Mouse (Mus musculus) large intestine, adult 2 months (tissue): ENCODE measurements around the gene Gcnt4. TPM values are rescaled to one million over a fixed set of nuclear protein-coding genes. Genes with fewer than 3 reads are reported as not detected.

Source experiments
- DNase-seq: peaks from one replicate; pipeline ENCODE4 v3.0.0-alpha.2; 2012; ENCODE audit warnings: low read depth, low spot score
- WGBS: fragments of 180-500 bp; shearing (Covaris S2); methylation state at CpG from one replicate; pipeline ENCODE4 v1.1.7; 2018; 5-methylcytosine and 5-hydroxymethylcytosine counted together
- polyA plus RNA-seq: library from polyadenylated mRNA; depleted of rRNA; stranded (reverse); fragments of >200 nt; gene quantifications from 2 replicates; pipeline ENCODE4 v1.2.3, GENCODE M21; 2012; rRNA removed

Gcnt4 gene
- polyA plus RNA-seq, 1 experiment, result 10.7 TPM

DNA sequence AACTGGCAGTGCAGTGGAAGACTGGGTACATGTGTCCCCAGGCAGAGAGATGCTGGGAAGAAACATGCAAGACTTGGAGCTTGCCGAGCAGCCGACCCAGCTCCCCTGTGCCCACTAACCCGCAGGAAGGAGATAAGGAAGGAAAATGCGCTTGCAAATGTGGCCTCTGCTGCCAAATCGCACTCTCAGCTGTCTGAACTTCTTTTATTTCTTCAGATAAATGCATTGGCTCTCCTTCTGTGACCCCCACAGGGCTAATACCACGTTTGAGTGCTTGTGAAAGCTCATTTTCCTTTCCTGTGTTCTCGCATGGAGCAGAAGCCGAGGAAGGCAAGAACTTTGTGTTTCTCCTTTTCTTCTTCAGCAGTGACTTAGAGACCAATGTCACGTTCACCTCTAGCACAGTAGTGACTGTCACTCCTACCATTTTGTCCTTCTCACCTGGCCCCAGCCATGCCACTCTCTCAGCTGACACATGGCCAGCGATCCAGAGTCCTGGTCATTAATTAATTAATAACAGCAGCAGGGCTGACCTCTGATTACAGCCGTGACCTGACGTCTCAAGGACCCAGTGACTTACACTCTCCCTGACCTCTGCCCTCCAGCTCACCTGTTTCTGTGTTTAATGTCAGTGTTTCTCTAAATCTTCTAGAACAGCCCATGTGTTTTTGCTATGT is 61.2 kb downstream of the Gcnt4 start:
- WGBS, result 74% methylated on average over 12 of the region's 12 CpGs
- DNase-seq, result no peak

DNA sequence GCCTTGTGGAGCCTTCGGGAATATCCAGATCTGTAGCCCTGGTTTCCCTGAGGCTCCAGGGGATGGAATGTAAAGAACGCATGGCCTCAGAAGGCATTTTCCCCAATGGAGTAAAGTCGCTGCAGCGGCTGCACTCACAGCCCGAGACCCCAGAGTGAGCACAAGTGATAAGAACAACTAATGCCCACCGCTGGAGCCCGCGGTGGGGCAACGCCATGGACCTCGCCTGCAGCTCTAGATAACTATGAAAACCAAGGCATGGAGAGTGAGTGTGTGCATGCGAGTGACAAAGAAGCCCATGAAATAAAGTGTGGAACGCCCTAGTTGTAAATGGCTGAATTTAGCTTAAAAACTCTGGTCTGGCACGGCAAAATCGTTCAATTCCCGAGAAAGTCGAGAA is 64.6 kb downstream of the Gcnt4 start:
- WGBS, result 96% methylated on average over 16 of the region's 16 CpGs
- no peak for DNase-seq

- WGBS, result 63% methylated on average over 3 of the region's 3 CpGs
- DNase-seq, result no peak
These were observed 65.6 kb downstream of the Gcnt4 start for GRCm38 (mm10) chr13:96990045-96990444.

DNA sequence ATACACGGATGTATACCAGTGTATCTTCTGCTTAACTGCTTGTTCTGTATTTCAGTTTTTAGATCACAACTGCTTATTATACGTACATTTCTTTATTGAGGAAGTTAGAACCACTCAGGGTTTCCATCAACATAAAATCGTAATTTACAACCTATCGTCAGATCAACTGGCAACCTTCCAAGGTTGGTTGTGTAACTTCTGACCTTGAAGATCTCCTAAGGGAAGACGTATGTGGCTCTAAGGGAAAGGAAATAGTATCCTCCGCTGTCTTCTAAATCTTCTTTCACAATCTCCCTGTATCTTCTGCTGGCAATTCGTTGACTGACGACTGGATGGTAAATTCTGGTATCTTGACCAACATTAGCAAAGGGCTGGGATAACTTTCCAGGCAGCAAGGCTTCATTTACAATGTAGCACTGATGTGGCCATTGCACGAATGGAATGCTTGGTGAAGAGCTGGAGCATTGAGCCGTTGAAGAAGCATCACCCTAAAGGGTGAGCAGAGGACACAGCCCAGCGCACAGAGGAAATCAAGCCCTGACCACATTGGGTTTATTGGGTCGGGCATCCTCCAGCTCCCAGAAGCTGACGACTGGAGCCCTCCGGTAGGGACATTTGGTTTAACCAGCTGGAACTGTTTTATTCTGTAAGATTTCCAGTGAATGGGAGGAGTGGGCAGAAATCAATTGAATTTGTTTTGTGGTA is 66.2 kb downstream of the Gcnt4 start:
- peak; percentile 85 for DNase-seq

DNA sequence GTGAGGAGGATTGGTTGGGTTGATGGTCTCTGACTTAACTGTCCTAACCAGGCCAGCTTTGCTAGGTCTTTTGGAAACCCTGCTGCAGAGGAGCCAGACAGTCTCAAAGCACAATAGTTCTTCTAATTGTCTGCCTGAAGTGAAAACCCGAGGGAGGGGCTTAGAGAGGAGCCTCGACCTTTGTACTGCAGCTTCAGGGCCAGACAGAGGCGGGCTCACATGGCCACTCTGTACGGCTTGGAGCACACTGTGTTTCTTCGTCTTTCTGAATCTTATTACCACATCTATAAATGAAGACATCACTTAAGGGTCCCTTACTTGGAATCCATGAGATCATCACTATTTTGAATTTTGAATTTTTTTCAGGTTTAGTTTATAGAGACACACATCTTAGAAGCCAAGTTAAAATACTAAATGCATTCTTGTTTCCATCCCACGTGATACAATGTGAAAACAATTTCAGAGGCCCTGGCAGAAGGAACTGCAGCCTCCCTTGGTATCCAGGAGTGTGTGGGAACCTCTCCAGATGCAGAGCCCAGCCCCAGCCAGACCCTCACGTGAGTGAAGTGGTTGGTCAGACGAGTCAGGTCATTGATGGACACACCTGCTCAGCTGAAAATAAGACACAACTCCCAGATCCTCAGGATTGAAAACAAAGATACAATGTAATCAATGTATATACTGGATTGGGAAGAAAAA is 69.0 kb downstream of the Gcnt4 start:
- no peak for DNase-seq
- WGBS, result 17% methylated on average over 8 of the region's 8 CpGs

More for the DNA sequence above, 66.2 kb downstream of the Gcnt4 start:
- WGBS, result 38% methylated on average over 14 of the region's 14 CpGs

DNA sequence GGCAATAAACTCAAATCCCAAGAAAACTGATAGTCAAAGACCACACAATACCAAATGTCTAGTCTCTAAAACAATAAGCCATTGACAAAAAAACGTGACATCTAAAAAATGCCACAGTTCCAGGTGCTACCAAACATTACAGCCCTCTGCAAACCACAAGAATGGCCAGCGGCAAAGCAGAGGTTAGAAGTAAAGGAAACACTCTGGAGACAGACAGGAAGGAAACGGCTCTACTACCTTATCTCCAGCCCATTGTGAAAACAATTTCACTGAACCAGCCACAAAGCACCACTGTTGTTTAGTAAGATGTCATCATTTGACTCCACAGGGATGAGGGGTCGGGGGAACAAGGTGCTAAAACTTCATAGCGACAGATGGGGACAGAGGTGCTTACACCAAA is 70.8 kb downstream of the Gcnt4 start:
- no peak for DNase-seq
- WGBS, result 58% methylated on average over 5 of the region's 5 CpGs

DNA sequence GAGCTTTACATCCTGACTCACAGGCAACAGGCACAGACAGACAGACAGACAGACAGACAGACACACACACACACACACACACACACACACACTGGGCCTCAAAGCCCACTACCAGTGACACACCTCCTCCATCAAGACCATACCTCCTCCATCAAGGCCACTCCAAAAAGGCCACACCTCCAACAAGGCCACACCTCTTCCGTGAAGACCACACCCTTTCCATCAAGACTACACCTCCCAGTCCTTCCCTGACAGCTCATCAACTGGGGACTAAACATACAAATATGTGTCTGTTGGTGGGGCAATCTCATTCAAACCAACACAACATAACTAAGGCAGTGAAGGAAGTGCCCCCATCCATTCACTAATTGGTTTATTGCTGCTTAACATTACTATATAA is 72.6 kb downstream of the Gcnt4 start:
- WGBS, result 47% methylated on average over 1 of the region's 1 CpGs
- no peak for DNase-seq

Other genes starting within 250 kb of the Gcnt4 start
- not detected in 2 replicates for gene Ankrd31, start 176.4 kb upstream of the Gcnt4 start, polyA plus RNA-seq
- gene 1700029F12Rik, start 109.7 kb downstream of the Gcnt4 start, polyA plus RNA-seq, result not detected in 2 replicates
- gene Fam169a, start 142.6 kb downstream of the Gcnt4 start, polyA plus RNA-seq, result 0.04 TPM in 2 replicates
- 3.8 and 5.5 TPM in 2 replicates for gene Gm6169, start 174.5 kb downstream of the Gcnt4 start, polyA plus RNA-seq
- 17.2 and 23.2 TPM in 2 replicates for gene Gfm2, start 213.2 kb downstream of the Gcnt4 start, polyA plus RNA-seq
- 25.8 and 31.1 TPM in 2 replicates for gene Nsa2, start 213.2 kb downstream of the Gcnt4 start, polyA plus RNA-seq